Mouse (Mus musculus) forebrain, embryonic 14.5 days (tissue): ENCODE data around the gene Abcb9. TPM values are rescaled to one million over a fixed set of nuclear protein-coding genes. Genes with fewer than 3 reads are reported as not detected.

Source experiments
- ATAC-seq: fragments of 200-750 bp; cut with Nextera tagmentation; 2 replicates; pipeline ENCODE4 v1.8.0; 2017; ENCODE audit warnings: mild to moderate bottlenecking, moderate library complexity
- DNase-seq: peaks from one replicate; pipeline ENCODE4 v3.0.0-alpha.2; 2015; ENCODE audit warnings: low spot score
- H3K27ac ChIP-seq: fragments of 300-500 bp; sonication (generic); 2 replicates; pipeline ENCODE4 v1.5.1; 2014; ENCODE audit warnings: low read depth, mild to moderate bottlenecking, control low read depth, low read length, moderate library complexity
- H3K27me3 ChIP-seq: fragments of 300-500 bp; sonication (generic); replicated peaks from 2 replicates; pipeline ENCODE4 v1.6.1; 2014; ENCODE audit warnings: low read length, control low read depth, mixed read lengths; ENCODE audit not compliant: control insufficient read depth, insufficient read depth
- H3K36me3 ChIP-seq: fragments of 300-500 bp; sonication (generic); 2 replicates; pipeline ENCODE4 v1.6.1; 2014; ENCODE audit warnings: low read length, control low read depth; ENCODE audit not compliant: control insufficient read depth, insufficient read depth
- H3K4me1 ChIP-seq: fragments of 300-500 bp; sonication (generic); 2 replicates; pipeline ENCODE4 v1.6.1; 2014; ENCODE audit warnings: antibody characterized with exemption, low read length, control low read depth; ENCODE audit not compliant: control insufficient read depth, insufficient read depth
- H3K4me2 ChIP-seq: fragments of 300-500 bp; sonication (generic); 2 replicates; pipeline ENCODE4 v1.6.1; 2014; ENCODE audit warnings: mild to moderate bottlenecking, control low read depth, low read length
- H3K4me3 ChIP-seq: fragments of 300-500 bp; sonication (generic); 2 replicates; pipeline ENCODE4 v1.5.1; 2014; ENCODE audit warnings: low read depth, low read length, control low read depth
- H3K9ac ChIP-seq: fragments of 300-500 bp; sonication (generic); 2 replicates; pipeline ENCODE4 v1.6.1; 2014; ENCODE audit warnings: mild to moderate bottlenecking, low read length, control low read depth, moderate library complexity
- H3K9me3 ChIP-seq: fragments of 300-500 bp; sonication (generic); replicated peaks from 2 replicates; pipeline ENCODE4 v1.6.1; 2016; ENCODE audit warnings: low read length, control low read depth, mixed read lengths; ENCODE audit not compliant: control insufficient read depth
- WGBS: fragments of 180-500 bp; shearing (Covaris S2); extraction: QIAGEN DNeasy Blood & Tissue Kit; methylation state at CpG from one replicate; pipeline ENCODE4 v1.1.7; 2014; 5-methylcytosine and 5-hydroxymethylcytosine counted together
- polyA plus RNA-seq: library from polyadenylated mRNA; unstranded; fragments of >200 nt; fragmentation: Nextera tagmentation; extraction: Ambion mirVana; gene quantifications from 2 replicates; pipeline ENCODE4 v1.2.1, GENCODE M21; 2014

Abcb9 gene
- polyA plus RNA-seq, 1 experiment from 2014 or later = 6.8 TPM

GRCm38 (mm10) chr5:124077241-124077640, 18.4 kb downstream of the Abcb9 start:
- no peak for DNase-seq
- 90% methylated on average over 13 of the region's 13 CpGs for WGBS

GRCm38 (mm10) chr5:124076559-124076958, 19.0 kb downstream of the Abcb9 start:
- Histone ChIP-seq H3K4me3 (no peak overlapping the region), H3K27me3 (no peaks in the 10 kb centered on the region), H3K4me1 (peaks cover 21% of the 10 kb centered on the region), H3K27ac (no peak overlapping the region), H3K36me3 (no peaks in the 10 kb centered on the region), H3K9ac (no peak overlapping the region), H3K9me3 (no peaks in the 10 kb centered on the region), H3K4me2 (no peak overlapping the region)
- ATAC-seq (no peak), DNase-seq (no peak)
- WGBS = 65% methylated on average over 9 of the region's 9 CpGs

More at GRCm38 (mm10) chr5:124077241-124077640, 18.4 kb downstream of the Abcb9 start:
- H3K36me3 ChIP-seq = no peaks in the 10 kb centered on the region
- no peak overlapping the region for H3K9ac ChIP-seq
- peaks cover 21% of the 10 kb centered on the region for H3K4me1 ChIP-seq
- no peaks in the 10 kb centered on the region for H3K27me3 ChIP-seq
- no peak overlapping the region for H3K4me2 ChIP-seq
- no peaks in the 10 kb centered on the region for H3K9me3 ChIP-seq
- no peak overlapping the region for H3K4me3 ChIP-seq
- no peak overlapping the region for H3K27ac ChIP-seq
- ATAC-seq = no peak

- Histone ChIP-seq H3K4me1 (peaks cover 21% of the 10 kb centered on the region), H3K27ac (no peak overlapping the region), H3K4me3 (no peak overlapping the region), H3K36me3 (no peaks in the 10 kb centered on the region), H3K27me3 (no peaks in the 10 kb centered on the region), H3K4me2 (no peak overlapping the region), H3K9me3 (no peaks in the 10 kb centered on the region), H3K9ac (no peak overlapping the region)
- WGBS = 73% methylated on average over 9 of the region's 9 CpGs
- DNase-seq (no peak), ATAC-seq (no peak)
These were observed 19.9 kb downstream of the Abcb9 start for GRCm38 (mm10) chr5:124075716-124076115.

- ATAC-seq = no peak
- H3K27ac ChIP-seq = no peak overlapping the region
- H3K4me2 ChIP-seq = no peak overlapping the region
- no peaks in the 10 kb centered on the region for H3K9me3 ChIP-seq
- H3K27me3 ChIP-seq = no peaks in the 10 kb centered on the region
- no peak for DNase-seq
- WGBS = 78% methylated on average over 10 of the region's 10 CpGs
- H3K36me3 ChIP-seq = no peaks in the 10 kb centered on the region
- peaks cover 20% of the 10 kb centered on the region for H3K4me1 ChIP-seq
- H3K9ac ChIP-seq = no peak overlapping the region
- H3K4me3 ChIP-seq = no peak overlapping the region
These were observed 20.7 kb downstream of the Abcb9 start for GRCm38 (mm10) chr5:124074845-124075307.

GRCm38 (mm10) chr5:124073682-124074081, 21.9 kb downstream of the Abcb9 start:
- no peak overlapping the region for H3K9ac ChIP-seq

GRCm38 (mm10) chr5:124069657-124070056, 25.9 kb downstream of the Abcb9 start:
- H3K27ac ChIP-seq = no peak overlapping the region
- no peaks in the 10 kb centered on the region for H3K27me3 ChIP-seq
- no peak overlapping the region for H3K4me3 ChIP-seq
- H3K4me1 ChIP-seq = no peaks in the 10 kb centered on the region
- H3K9me3 ChIP-seq = no peaks in the 10 kb centered on the region
- no peak for DNase-seq
- no peaks in the 10 kb centered on the region for H3K36me3 ChIP-seq
- 81% methylated on average over 3 of the region's 3 CpGs for WGBS
- no peak overlapping the region for H3K9ac ChIP-seq
- ATAC-seq = no peak
- H3K4me2 ChIP-seq = no peak overlapping the region

More at GRCm38 (mm10) chr5:124073682-124074081, 21.9 kb downstream of the Abcb9 start:
- Histone ChIP-seq H3K36me3 (no peaks in the 10 kb centered on the region), H3K4me3 (no peak overlapping the region), H3K27ac (no peak overlapping the region), H3K4me2 (no peak overlapping the region), H3K27me3 (no peaks in the 10 kb centered on the region), H3K4me1 (peaks cover 10% of the 10 kb centered on the region), H3K9me3 (no peaks in the 10 kb centered on the region)
- no peak for ATAC-seq
- WGBS = 58% methylated on average over 9 of the region's 9 CpGs
- no peak for DNase-seq

- no peaks in the 10 kb centered on the region for H3K9me3 ChIP-seq
- no peaks in the 10 kb centered on the region for H3K27me3 ChIP-seq
- no peak for ATAC-seq
- WGBS = 73% methylated on average over 12 of the region's 12 CpGs
- H3K4me3 ChIP-seq = no peak overlapping the region
- no peak for DNase-seq
- H3K4me2 ChIP-seq = no peak overlapping the region
- no peak overlapping the region for H3K9ac ChIP-seq
- no peak overlapping the region for H3K27ac ChIP-seq
- H3K4me1 ChIP-seq = no peaks in the 10 kb centered on the region
- H3K36me3 ChIP-seq = no peaks in the 10 kb centered on the region
These were observed 33.4 kb downstream of the Abcb9 start for GRCm38 (mm10) chr5:124062037-124062824.

GRCm38 (mm10) chr5:124059677-124060076, 35.9 kb downstream of the Abcb9 start:
- Histone ChIP-seq H3K4me3 (no peak overlapping the region), H3K9ac (no peak overlapping the region), H3K27me3 (no peaks in the 10 kb centered on the region), H3K36me3 (no peaks in the 10 kb centered on the region), H3K27ac (no peak overlapping the region), H3K9me3 (no peaks in the 10 kb centered on the region; the same call in 1 of the 2 replicates), H3K4me1 (no peaks in the 10 kb centered on the region), H3K4me2 (no peak overlapping the region)
- ATAC-seq (no peak), DNase-seq (no peak)
- WGBS = 82% methylated on average over 5 of the region's 5 CpGs

GRCm38 (mm10) chr5:124058749-124059148, 36.8 kb downstream of the Abcb9 start:
- no peak overlapping the region for H3K27ac ChIP-seq
- H3K4me1 ChIP-seq = no peaks in the 10 kb centered on the region
- H3K9me3 ChIP-seq = no peaks in the 10 kb centered on the region; the same call in 1 of the 2 replicates
- H3K36me3 ChIP-seq = no peaks in the 10 kb centered on the region
- H3K9ac ChIP-seq = no peak overlapping the region
- no peaks in the 10 kb centered on the region for H3K27me3 ChIP-seq
- no peak for ATAC-seq
- DNase-seq = no peak
- WGBS = 69% methylated on average over 7 of the region's 7 CpGs
- no peak overlapping the region for H3K4me3 ChIP-seq
- no peak overlapping the region for H3K4me2 ChIP-seq
